Mouse (Mus musculus) hindbrain, embryonic 13.5 days (tissue): Measurements from ENCODE around the gene Nek6. TPM values are rescaled to one million over a fixed set of nuclear protein-coding genes. Genes with fewer than 3 reads are reported as not detected.

ENCODE experiments used
- ATAC-seq: fragments of 200-750 bp; cut with Nextera tagmentation; 2 replicates; pipeline ENCODE4 v1.8.0; 2017; ENCODE audit warnings: moderate TSS enrichment; ENCODE audit not compliant: low FRiP score
- H3K27ac ChIP-seq: fragments of 300-500 bp; sonication (generic); 2 replicates; pipeline ENCODE4 v1.5.1; 2015; ENCODE audit warnings: inconsistent platforms, mild to moderate bottlenecking, moderate library complexity
- H3K27me3 ChIP-seq: fragments of 300-500 bp; sonication (generic); 2 replicates; pipeline ENCODE4 v1.6.1; 2015; ENCODE audit warnings: mild to moderate bottlenecking, inconsistent platforms
- H3K36me3 ChIP-seq: fragments of 300-500 bp; sonication (generic); 2 replicates; pipeline ENCODE4 v1.6.1; 2015; ENCODE audit warnings: mild to moderate bottlenecking, inconsistent platforms
- H3K4me1 ChIP-seq: fragments of 300-500 bp; sonication (generic); replicated peaks from 2 replicates; pipeline ENCODE4 v1.6.1; 2015; ENCODE audit warnings: inconsistent platforms
- H3K4me2 ChIP-seq: fragments of 300-500 bp; sonication (generic); 2 replicates; pipeline ENCODE4 v1.6.1; 2015; ENCODE audit warnings: inconsistent platforms, mild to moderate bottlenecking, moderate library complexity
- H3K4me3 ChIP-seq: fragments of 300-500 bp; sonication (generic); 2 replicates; pipeline ENCODE4 v1.5.1; 2015; ENCODE audit warnings: mild to moderate bottlenecking, inconsistent platforms
- H3K9ac ChIP-seq: fragments of 300-500 bp; sonication (generic); 2 replicates; pipeline ENCODE4 v1.6.1; 2015; ENCODE audit warnings: mild to moderate bottlenecking, inconsistent platforms
- H3K9me3 ChIP-seq: fragments of 300-500 bp; sonication (generic); 2 replicates; pipeline ENCODE4 v1.6.1; 2016; ENCODE audit warnings: inconsistent platforms
- WGBS: fragments of 180-500 bp; shearing (Covaris S2); methylation state at CpG from one replicate; pipeline ENCODE4 v1.1.7; 2015; 5-methylcytosine and 5-hydroxymethylcytosine counted together
- polyA plus RNA-seq: library from polyadenylated mRNA; unstranded; fragments of >200 nt; fragmentation: Nextera tagmentation; extraction: Ambion mirVana; gene quantifications from 2 replicates; pipeline ENCODE4 v1.2.1, GENCODE M21; 2015

The Nek6 gene
- polyA plus RNA-seq, 1 experiment from 2014 or later = 57.3 TPM

DNA sequence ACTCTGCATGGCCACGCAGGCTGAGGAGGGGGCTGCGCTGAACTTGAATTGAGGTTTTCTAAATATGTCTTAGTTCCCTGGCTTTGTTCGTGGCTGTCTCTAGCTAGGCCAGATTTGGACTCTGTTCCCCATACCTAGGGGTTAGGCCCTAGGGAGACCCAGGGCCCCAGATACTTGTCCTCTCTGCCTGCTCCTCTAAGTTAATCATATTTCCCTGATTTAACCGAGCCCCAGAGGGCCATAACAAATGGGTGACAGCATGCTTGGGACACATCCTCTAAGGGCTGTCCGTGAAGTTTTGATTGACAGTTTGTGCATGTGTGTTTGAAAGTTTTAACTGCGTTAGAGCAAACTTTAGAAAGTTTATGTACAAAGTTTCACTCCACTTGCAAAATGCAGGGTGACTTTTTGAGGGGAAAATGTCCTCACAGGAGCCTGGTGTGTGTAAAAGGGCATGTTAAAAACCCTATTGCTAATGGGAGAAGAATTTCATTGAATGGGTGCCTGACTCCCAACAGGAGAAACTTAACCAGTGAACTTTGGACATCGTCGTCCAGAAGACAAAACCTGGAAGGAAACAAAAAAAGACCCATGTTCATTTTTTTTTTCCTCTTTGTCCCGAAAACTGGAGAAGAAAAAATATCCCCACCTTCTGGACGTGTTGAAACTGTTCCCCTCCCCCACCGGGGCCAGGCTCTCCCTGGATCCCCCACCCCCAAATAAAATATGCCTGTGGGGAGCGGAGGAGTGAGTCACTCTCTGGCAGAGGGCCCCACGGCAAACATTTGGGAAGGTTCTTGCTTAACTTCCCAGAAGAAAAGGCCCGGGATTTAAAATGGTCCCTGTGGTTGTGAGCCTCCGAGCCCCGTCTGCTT, 1.1 kb downstream of the Nek6 start:
- Histone ChIP-seq H3K27ac (peak overlapping the region; percentile 80), H3K4me1 (peaks cover 48% of the 10 kb centered on the region), H3K4me2 (peak overlapping the region; percentile 72), H3K27me3 (0 out of 2 replicates have a peak, but pooled peaks cover 3% of the 10 kb centered on the region), H3K4me3 (peak overlapping the region; percentile 75), H3K9me3 (no peaks in the 10 kb centered on the region), H3K9ac (peak overlapping the region; percentile 88), H3K36me3 (no peaks in the 10 kb centered on the region)
- WGBS = 8% methylated on average over 16 of the region's 16 CpGs
- no peak for ATAC-seq

DNA sequence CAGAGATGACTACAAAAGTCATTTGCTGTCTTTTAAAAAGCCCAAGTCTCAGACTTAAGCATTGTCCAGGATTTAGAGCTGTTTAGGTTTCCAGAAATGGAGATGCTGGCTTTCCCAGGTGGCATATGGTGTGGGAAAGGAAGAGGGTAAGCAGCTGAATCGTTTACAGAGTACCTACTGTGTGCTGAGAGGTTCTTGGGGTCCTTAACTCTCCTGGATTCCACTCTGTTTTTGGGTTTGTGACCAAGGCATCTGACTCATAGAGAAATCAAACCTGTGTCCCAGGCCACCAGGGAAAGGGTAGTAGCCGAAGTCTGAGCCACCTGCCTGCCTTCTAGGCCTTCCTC, 1.7 kb downstream of the Nek6 start:
- H3K4me2 ChIP-seq = peak overlapping the region; percentile 72
- H3K4me1 ChIP-seq = peaks cover 48% of the 10 kb centered on the region
- H3K9ac ChIP-seq = peak overlapping the region; percentile 40; the same call in 1 of the 2 replicates
- H3K27ac ChIP-seq = peak overlapping the region; percentile 62; the same call in 1 of the 2 replicates
- H3K4me3 ChIP-seq = peak overlapping the region; percentile 75; the same call in 1 of the 2 replicates
- no peaks in the 10 kb centered on the region for H3K36me3 ChIP-seq
- 0 out of 2 replicates have a peak, but pooled peaks cover 3% of the 10 kb centered on the region for H3K27me3 ChIP-seq
- H3K9me3 ChIP-seq = no peaks in the 10 kb centered on the region
- ATAC-seq = no peak
- WGBS = 59% methylated on average over 2 of the region's 2 CpGs

DNA sequence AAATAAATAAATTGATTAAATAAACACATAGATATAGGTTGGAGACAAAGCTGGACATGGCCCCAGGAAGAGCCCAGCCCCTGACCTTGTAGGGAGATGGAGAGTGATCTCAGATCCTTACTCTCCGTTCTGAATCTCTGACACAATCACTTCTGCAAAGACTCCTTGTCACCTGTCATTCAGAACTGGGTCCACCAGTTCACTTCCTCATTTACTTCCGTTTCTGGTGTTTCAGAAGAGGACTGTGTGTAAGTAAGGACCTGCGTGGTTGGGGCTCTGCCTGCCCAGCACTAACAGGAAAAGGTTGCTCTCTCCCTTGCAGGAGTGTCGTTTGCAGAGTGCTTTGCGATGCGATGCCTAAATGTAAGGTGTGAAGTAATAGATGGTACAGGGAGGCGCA, 3.0 kb downstream of the Nek6 start:
- ATAC-seq = no peak
- no peak overlapping the region for H3K4me2 ChIP-seq
- no peaks in the 10 kb centered on the region for H3K27me3 ChIP-seq
- no peaks in the 10 kb centered on the region for H3K9me3 ChIP-seq
- no peak overlapping the region for H3K4me3 ChIP-seq
- no peaks in the 10 kb centered on the region for H3K36me3 ChIP-seq
- WGBS = 85% methylated on average over 7 of the region's 7 CpGs
- no peak overlapping the region for H3K9ac ChIP-seq
- peaks cover 48% of the 10 kb centered on the region for H3K4me1 ChIP-seq
- no peak overlapping the region for H3K27ac ChIP-seq

DNA sequence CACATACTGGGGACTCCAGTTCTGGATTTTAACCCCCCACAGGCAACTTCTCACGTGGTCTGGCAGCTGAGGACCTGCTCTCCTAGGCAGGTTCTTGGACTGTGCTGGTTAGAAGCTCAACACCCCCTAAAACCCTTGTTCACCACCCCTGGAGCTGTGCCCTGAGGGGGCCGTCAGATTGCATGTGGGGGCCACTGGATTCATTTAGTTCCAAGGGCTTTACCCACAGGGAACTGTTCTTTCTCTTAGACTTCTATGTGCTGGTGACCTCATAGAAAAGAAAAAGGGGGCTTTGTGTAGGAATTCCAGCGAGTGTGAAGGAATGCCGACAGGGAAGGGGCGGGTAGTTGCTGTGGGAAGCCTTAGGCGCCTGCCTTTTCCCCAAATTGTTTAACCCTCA, 4.0 kb downstream of the Nek6 start:
- Histone ChIP-seq H3K27me3 (no peaks in the 10 kb centered on the region), H3K4me1 (peaks cover 57% of the 10 kb centered on the region), H3K27ac (peak overlapping the region; percentile 14; the same call in 1 of the 2 replicates), H3K36me3 (no peaks in the 10 kb centered on the region), H3K4me2 (no peak overlapping the region), H3K9ac (no peak overlapping the region), H3K9me3 (no peaks in the 10 kb centered on the region), H3K4me3 (no peak overlapping the region)
- WGBS = 7% methylated on average over 6 of the region's 6 CpGs
- ATAC-seq = no peak

DNA sequence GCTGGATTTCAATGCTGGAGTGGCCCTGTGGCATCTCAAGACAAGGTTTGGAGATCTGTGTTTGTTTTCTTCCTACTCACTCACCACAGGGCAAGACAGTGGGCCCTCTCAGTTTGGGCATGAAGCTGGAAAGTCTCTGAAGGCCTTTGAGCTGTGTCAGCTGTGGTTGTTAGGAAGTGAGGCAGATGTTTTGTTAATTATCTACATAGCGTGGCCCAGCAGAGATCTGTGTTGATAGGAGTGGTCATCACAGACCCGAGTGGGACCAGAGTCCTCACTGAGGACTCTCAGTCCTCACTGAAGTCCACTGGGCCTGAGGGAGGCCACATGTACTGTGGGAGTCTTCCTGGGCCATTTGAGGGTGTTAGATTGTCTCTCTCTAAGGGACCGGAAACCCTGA, 5.0 kb downstream of the Nek6 start:
- Histone ChIP-seq H3K9ac (no peak overlapping the region), H3K36me3 (no peaks in the 10 kb centered on the region), H3K4me1 (peaks cover 64% of the 10 kb centered on the region), H3K4me2 (no peak overlapping the region), H3K27ac (no peak overlapping the region), H3K9me3 (no peaks in the 10 kb centered on the region), H3K27me3 (no peaks in the 10 kb centered on the region), H3K4me3 (no peak overlapping the region)
- no peak for ATAC-seq
- 72% methylated on average over 3 of the region's 3 CpGs for WGBS

DNA sequence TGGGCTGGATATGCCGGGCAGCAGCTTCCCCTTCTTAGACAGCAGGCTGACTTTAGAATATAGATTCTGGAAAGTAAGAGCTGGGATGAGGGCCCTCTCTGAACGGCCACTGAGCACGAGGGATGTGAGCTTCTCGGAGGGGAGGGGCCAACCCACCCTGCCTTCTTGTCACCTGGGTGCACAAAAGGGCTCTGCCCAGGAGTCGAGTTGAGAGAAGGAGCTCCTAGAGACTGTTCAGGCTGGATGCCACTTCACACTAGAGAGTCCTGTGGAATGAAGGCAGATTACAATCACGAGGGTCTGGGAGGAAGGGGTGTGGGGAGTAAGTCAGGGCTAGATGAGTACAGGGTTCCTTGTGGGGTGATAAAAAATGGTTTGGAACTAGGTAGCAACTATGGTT, 5.6 kb downstream of the Nek6 start:
- ATAC-seq = no peak
- peaks cover 68% of the 10 kb centered on the region for H3K4me1 ChIP-seq
- no peak overlapping the region for H3K4me2 ChIP-seq
- no peak overlapping the region for H3K27ac ChIP-seq
- H3K27me3 ChIP-seq = no peaks in the 10 kb centered on the region
- 75% methylated on average over 6 of the region's 6 CpGs for WGBS
- H3K4me3 ChIP-seq = no peak overlapping the region
- no peaks in the 10 kb centered on the region for H3K9me3 ChIP-seq
- no peaks in the 10 kb centered on the region for H3K36me3 ChIP-seq
- H3K9ac ChIP-seq = no peak overlapping the region

DNA sequence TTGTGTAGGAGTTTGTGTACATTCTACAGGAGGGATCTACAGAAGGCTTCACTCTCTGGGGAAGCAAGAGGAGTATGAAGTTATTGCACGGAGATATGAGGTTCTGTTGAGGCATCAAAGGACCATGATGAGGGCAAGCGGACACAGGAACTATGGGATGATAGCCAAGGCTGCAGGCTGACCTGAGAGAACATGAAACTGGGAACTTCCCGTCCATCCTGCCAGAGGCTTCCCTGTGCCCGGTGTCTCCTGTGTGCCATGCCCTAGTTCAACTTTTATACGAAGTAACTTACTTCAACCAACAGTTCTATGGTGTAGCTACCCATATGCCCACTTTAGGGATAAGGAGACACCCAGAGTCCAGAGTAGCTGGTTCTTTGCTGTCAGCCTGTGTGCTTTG, 7.3 kb downstream of the Nek6 start:
- 94% methylated on average over 5 of the region's 5 CpGs for WGBS
- H3K4me1 ChIP-seq = peaks cover 62% of the 10 kb centered on the region
- no peaks in the 10 kb centered on the region for H3K27me3 ChIP-seq
- no peak overlapping the region for H3K27ac ChIP-seq
- H3K4me2 ChIP-seq = no peak overlapping the region
- H3K36me3 ChIP-seq = no peaks in the 10 kb centered on the region
- no peak overlapping the region for H3K9ac ChIP-seq
- ATAC-seq = no peak
- no peak overlapping the region for H3K4me3 ChIP-seq
- H3K9me3 ChIP-seq = no peaks in the 10 kb centered on the region

DNA sequence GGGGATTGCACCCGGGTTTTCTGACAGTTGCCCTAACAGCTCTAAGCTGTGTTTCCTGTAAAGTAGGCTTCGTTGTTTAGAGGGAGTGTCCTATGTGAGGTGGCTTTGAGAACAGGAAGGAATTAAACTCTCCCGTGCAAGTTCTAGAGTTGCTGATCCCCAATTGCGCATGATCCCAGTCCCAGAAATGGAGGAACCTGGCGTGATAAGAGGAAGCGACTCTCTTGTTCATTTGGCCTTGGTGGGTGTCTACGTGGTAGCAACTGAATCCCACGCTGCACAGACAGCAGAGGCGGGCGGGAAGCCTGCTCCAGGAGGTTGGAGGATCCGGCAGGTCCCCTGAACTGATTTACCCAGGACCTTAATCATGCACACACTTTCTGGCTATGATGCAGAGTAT, 8.5 kb downstream of the Nek6 start:
- H3K4me2 ChIP-seq = no peak overlapping the region
- H3K4me1 ChIP-seq = peaks cover 53% of the 10 kb centered on the region
- WGBS = 83% methylated on average over 11 of the region's 11 CpGs
- ATAC-seq = no peak
- H3K36me3 ChIP-seq = no peaks in the 10 kb centered on the region
- H3K27ac ChIP-seq = no peak overlapping the region
- no peak overlapping the region for H3K9ac ChIP-seq
- H3K9me3 ChIP-seq = no peaks in the 10 kb centered on the region
- no peaks in the 10 kb centered on the region for H3K27me3 ChIP-seq
- no peak overlapping the region for H3K4me3 ChIP-seq

DNA sequence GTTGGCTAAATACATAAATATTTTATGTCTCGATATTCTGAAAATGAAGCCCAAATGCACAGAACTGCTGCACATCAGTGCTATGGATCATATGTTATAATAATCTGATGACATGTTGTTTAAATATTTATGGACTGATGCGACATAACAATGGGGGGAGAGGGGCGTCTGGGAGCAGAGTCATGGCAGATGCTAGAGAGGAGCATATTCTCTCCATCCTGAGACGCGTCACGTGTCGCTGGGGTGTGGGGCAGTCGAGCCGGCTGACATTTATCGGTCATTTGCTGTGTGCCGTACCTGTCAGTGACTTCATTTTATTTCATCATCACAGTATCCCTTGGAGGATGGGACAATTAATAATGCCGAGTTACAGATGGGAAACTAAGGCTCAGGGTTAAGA, 10.2 kb downstream of the Nek6 start:
- no peak overlapping the region for H3K4me2 ChIP-seq
- no peaks in the 10 kb centered on the region for H3K9me3 ChIP-seq
- no peaks in the 10 kb centered on the region for H3K36me3 ChIP-seq
- H3K9ac ChIP-seq = no peak overlapping the region
- no peak for ATAC-seq
- no peaks in the 10 kb centered on the region for H3K27me3 ChIP-seq
- WGBS = 60% methylated on average over 12 of the region's 12 CpGs
- H3K27ac ChIP-seq = no peak overlapping the region
- H3K4me3 ChIP-seq = no peak overlapping the region
- H3K4me1 ChIP-seq = peaks cover 50% of the 10 kb centered on the region

DNA sequence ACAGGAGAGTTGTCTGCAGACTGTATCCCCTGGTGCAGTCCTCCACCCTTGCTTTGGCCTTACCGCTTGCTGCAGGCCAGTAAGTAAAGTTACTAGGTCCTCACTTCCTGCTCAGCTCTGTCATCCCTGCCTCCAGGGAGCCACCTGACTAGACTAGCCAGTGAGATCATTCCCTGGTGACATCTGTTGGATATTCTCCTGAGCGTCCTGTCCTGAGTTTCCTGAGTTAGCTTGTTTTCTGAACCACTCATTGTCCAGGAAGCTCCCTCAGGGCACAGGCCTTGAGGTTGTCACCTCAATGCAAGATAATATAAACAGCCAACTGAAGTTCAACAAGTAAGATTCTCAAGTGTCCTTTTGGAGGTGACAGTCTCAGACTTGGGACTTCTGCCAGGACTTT, 10.9 kb downstream of the Nek6 start:
- ATAC-seq = no peak
- no peak overlapping the region for H3K9ac ChIP-seq
- H3K4me1 ChIP-seq = peaks cover 45% of the 10 kb centered on the region
- no peaks in the 10 kb centered on the region for H3K9me3 ChIP-seq
- H3K27me3 ChIP-seq = no peaks in the 10 kb centered on the region
- no peak overlapping the region for H3K27ac ChIP-seq
- H3K4me2 ChIP-seq = no peak overlapping the region
- no peaks in the 10 kb centered on the region for H3K36me3 ChIP-seq
- no peak overlapping the region for H3K4me3 ChIP-seq
- WGBS = 73% methylated on average over 2 of the region's 2 CpGs

DNA sequence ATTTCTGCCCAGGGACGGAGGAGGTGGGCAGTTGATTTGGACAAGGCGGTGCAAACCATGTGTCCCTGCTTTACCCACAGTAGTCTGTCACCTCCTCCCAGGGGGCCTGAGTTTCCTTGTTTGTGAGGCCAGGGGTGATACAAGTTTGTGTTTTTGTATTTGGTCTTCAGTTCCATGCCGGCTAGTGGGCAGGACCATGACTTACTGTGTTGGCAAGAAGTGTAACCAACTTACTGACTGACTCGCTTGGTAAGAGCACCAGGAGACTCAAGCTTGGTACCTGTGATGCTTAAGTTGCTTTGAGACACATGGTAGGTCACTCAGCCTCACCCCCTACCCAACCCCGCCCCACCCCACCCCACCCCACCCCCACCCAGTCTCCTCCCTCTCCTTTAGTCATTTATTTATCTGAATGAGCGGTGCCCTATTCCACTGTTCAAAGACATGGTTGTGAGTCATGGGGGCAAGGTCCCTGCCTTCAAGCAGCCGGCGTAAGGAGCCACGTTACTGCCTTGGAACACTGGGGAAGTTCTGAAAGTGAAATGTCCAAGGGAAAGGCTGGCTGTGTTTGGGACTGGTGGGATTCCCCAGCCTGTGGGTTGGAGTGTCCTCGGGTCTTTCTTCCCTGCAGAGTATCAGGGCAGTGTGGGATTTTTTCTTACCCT, 12.5 kb downstream of the Nek6 start:
- H3K4me1 ChIP-seq = peaks cover 45% of the 10 kb centered on the region
- no peaks in the 10 kb centered on the region for H3K27me3 ChIP-seq
- no peak for ATAC-seq
- H3K36me3 ChIP-seq = no peaks in the 10 kb centered on the region
- no peak overlapping the region for H3K4me3 ChIP-seq
- no peaks in the 10 kb centered on the region for H3K9me3 ChIP-seq
- H3K9ac ChIP-seq = no peak overlapping the region
- WGBS = 79% methylated on average over 10 of the region's 10 CpGs
- H3K4me2 ChIP-seq = no peak overlapping the region
- no peak overlapping the region for H3K27ac ChIP-seq

DNA sequence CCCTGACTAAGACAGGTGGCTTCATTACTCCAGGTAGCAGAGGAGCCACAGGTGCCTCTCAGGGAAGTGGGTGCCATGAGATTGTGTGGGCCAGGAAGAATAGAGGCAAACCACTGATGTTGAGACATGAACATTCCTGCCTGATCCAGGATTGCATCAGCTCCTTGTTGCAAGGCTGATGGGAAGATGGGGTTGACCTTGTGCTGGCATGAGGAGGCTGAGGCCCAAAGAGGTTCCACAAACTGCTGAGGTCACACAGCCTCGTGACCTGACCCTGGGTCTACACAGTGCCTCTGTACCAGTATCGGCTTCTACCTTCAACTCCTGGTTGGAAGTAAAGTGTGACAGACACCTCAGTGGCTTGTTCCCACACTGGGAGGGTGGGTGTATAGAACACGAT, 13.6 kb downstream of the Nek6 start:
- Histone ChIP-seq H3K36me3 (no peaks in the 10 kb centered on the region), H3K4me3 (no peak overlapping the region), H3K27me3 (no peaks in the 10 kb centered on the region), H3K27ac (no peak overlapping the region), H3K4me1 (peaks cover 50% of the 10 kb centered on the region), H3K4me2 (no peak overlapping the region), H3K9ac (no peak overlapping the region), H3K9me3 (no peaks in the 10 kb centered on the region)
- WGBS = 92% methylated on average over 3 of the region's 3 CpGs
- ATAC-seq = no peak
